Mouse (Mus musculus) lung, embryonic 14.5 days (tissue): ENCODE data around the gene Med27. TPM values are rescaled to one million over a fixed set of nuclear protein-coding genes. Genes with fewer than 3 reads are reported as not detected.

Experiments
- ATAC-seq: fragments of 200-750 bp; cut with Nextera tagmentation; 2 replicates; pipeline ENCODE4 v1.8.0; 2017; ENCODE audit warnings: mild to moderate bottlenecking, moderate TSS enrichment, moderate library complexity; ENCODE audit not compliant: insufficient read depth
- DNase-seq: peaks from one replicate; pipeline ENCODE4 v3.0.0-alpha.2; 2015
- H3K27ac ChIP-seq: fragments of 300-500 bp; sonication (generic); 2 replicates; pipeline ENCODE4 v1.5.1; 2014; ENCODE audit warnings: low read depth, mild to moderate bottlenecking, moderate library complexity
- H3K27me3 ChIP-seq: fragments of 300-500 bp; sonication (generic); 2 replicates; pipeline ENCODE4 v1.6.1; 2014; ENCODE audit warnings: low read length, control low read depth; ENCODE audit not compliant: insufficient read depth
- H3K36me3 ChIP-seq: fragments of 300-500 bp; sonication (generic); 2 replicates; pipeline ENCODE4 v1.6.1; 2014; ENCODE audit warnings: control low read depth; ENCODE audit not compliant: insufficient read depth
- H3K4me1 ChIP-seq: fragments of 300-500 bp; sonication (generic); 2 replicates; pipeline ENCODE4 v1.6.1; 2014; ENCODE audit warnings: antibody characterized with exemption, control low read depth; ENCODE audit not compliant: insufficient read depth
- H3K4me2 ChIP-seq: fragments of 300-500 bp; sonication (generic); 2 replicates; pipeline ENCODE4 v1.6.1; 2014; ENCODE audit warnings: mild to moderate bottlenecking
- H3K4me3 ChIP-seq: fragments of 300-500 bp; sonication (generic); 2 replicates; pipeline ENCODE4 v1.5.1; 2014; ENCODE audit warnings: low read depth, low read length
- H3K9ac ChIP-seq: fragments of 300-500 bp; sonication (generic); 2 replicates; pipeline ENCODE4 v1.6.1; 2014
- H3K9me3 ChIP-seq: fragments of 300-500 bp; sonication (generic); 2 replicates; pipeline ENCODE4 v1.6.1; 2016; ENCODE audit warnings: low read depth, low read length, control low read depth
- CTCF ChIP-seq: IDR thresholded peaks from 2 replicates; pipeline ENCODE4 v1.5.1; 2016; ENCODE audit warnings: antibody characterized with exemption, low read depth
- WGBS: fragments of 180-500 bp; shearing (Covaris S2); extraction: QIAGEN DNeasy Blood & Tissue Kit; methylation state at CpG from one replicate; pipeline ENCODE4 v1.1.7; 2014; 5-methylcytosine and 5-hydroxymethylcytosine counted together
- polyA plus RNA-seq: library from polyadenylated mRNA; unstranded; fragments of >200 nt; fragmentation: Nextera tagmentation; extraction: Ambion mirVana; gene quantifications from 2 replicates; pipeline ENCODE4 v1.2.1, GENCODE M21; 2014

The Med27 gene
- 48.8 and 53.0 TPM in 2 replicates for polyA plus RNA-seq

- WGBS, result under 1% methylated on average over 41 of the region's 41 CpGs
- peak; percentile 99 for ATAC-seq
- H3K9me3 ChIP-seq, result no peaks in the 10 kb centered on the region
These were observed at the start of gene Med27 for GRCm38 (mm10) chr2:29346629-29347271. TSS of gene Med27 (plus strand) at chr2:29346819.

GRCm38 (mm10) chr2:29309966-29310365 lies 36.7 kb upstream of the Med27 start:
- Histone ChIP-seq H3K27ac (no peak overlapping the region), H3K4me2 (no peak overlapping the region), H3K4me3 (no peak overlapping the region), H3K36me3 (no peaks in the 10 kb centered on the region), H3K4me1 (no peaks in the 10 kb centered on the region), H3K27me3 (no peaks in the 10 kb centered on the region), H3K9me3 (no peaks in the 10 kb centered on the region), H3K9ac (no peak overlapping the region)
- TF ChIP-seq CTCF, result no peak
- peak; percentile 82 for DNase-seq
- no peak for ATAC-seq
- 40% methylated on average over 7 of the region's 7 CpGs for WGBS

More at GRCm38 (mm10) chr2:29346629-29347271, at the start of gene Med27:
- H3K4me2 ChIP-seq, result peak within 1 kb of the TSS; percentile 74
- peak; percentile 99 for DNase-seq
- peak within 1 kb of the TSS; percentile 75 for H3K9ac ChIP-seq
- no peak within 1 kb of the TSS for H3K27ac ChIP-seq
- H3K36me3 ChIP-seq, result peaks cover 18% of the 10 kb centered on the region
- no peaks in the 10 kb centered on the region for H3K27me3 ChIP-seq
- peak within 1 kb of the TSS; percentile 93 for H3K4me3 ChIP-seq
- TF ChIP-seq CTCF, result no peak
- 0 out of 2 replicates have a peak, but pooled peaks cover 3% of the 10 kb centered on the region for H3K4me1 ChIP-seq

GRCm38 (mm10) chr2:29312058-29312457 lies 34.6 kb upstream of the Med27 start:
- TF ChIP-seq CTCF, result no peak
- WGBS, result 80% methylated on average over 5 of the region's 5 CpGs
- DNase-seq (no peak), ATAC-seq (no peak)
- no peaks in the 10 kb centered on the region for H3K4me1 ChIP-seq
- H3K9ac ChIP-seq, result no peak overlapping the region
- no peak overlapping the region for H3K4me2 ChIP-seq
- H3K4me3 ChIP-seq, result no peak overlapping the region
- H3K36me3 ChIP-seq, result no peaks in the 10 kb centered on the region
- H3K9me3 ChIP-seq, result no peaks in the 10 kb centered on the region
- no peak overlapping the region for H3K27ac ChIP-seq
- H3K27me3 ChIP-seq, result no peaks in the 10 kb centered on the region

- Histone ChIP-seq H3K9ac (no peak overlapping the region), H3K4me3 (no peak overlapping the region), H3K36me3 (no peaks in the 10 kb centered on the region), H3K9me3 (no peaks in the 10 kb centered on the region), H3K27me3 (no peaks in the 10 kb centered on the region), H3K4me2 (no peak overlapping the region), H3K27ac (no peak overlapping the region), H3K4me1 (no peaks in the 10 kb centered on the region)
- TF ChIP-seq CTCF, result no peak
- no peak for DNase-seq
- WGBS, result 61% methylated on average over 4 of the region's 4 CpGs
- no peak for ATAC-seq
These were observed 28.6 kb upstream of the Med27 start for GRCm38 (mm10) chr2:29317906-29318470.

GRCm38 (mm10) chr2:29318596-29318995 lies 28.0 kb upstream of the Med27 start:
- no peak for DNase-seq
- Histone ChIP-seq H3K4me2 (no peak overlapping the region), H3K4me1 (no peaks in the 10 kb centered on the region), H3K36me3 (no peaks in the 10 kb centered on the region), H3K27me3 (no peaks in the 10 kb centered on the region), H3K9me3 (no peaks in the 10 kb centered on the region), H3K9ac (no peak overlapping the region), H3K4me3 (no peak overlapping the region), H3K27ac (no peak overlapping the region)
- ATAC-seq, result no peak
- 69% methylated on average over 3 of the region's 3 CpGs for WGBS
- TF ChIP-seq CTCF, result no peak

GRCm38 (mm10) chr2:29320229-29320751 lies 26.3 kb upstream of the Med27 start:
- H3K4me2 ChIP-seq, result no peak overlapping the region
- no peaks in the 10 kb centered on the region for H3K4me1 ChIP-seq
- no peak overlapping the region for H3K9ac ChIP-seq
- H3K36me3 ChIP-seq, result no peaks in the 10 kb centered on the region
- H3K9me3 ChIP-seq, result no peaks in the 10 kb centered on the region
- H3K4me3 ChIP-seq, result no peak overlapping the region
- TF ChIP-seq CTCF, result no peak
- no peaks in the 10 kb centered on the region for H3K27me3 ChIP-seq
- ATAC-seq, result no peak
- 62% methylated on average over 11 of the region's 11 CpGs for WGBS
- DNase-seq, result peak; percentile 31
- H3K27ac ChIP-seq, result no peak overlapping the region

GRCm38 (mm10) chr2:29320780-29321179 lies 25.8 kb upstream of the Med27 start:
- Histone ChIP-seq H3K9ac (no peak overlapping the region), H3K36me3 (no peaks in the 10 kb centered on the region), H3K9me3 (no peaks in the 10 kb centered on the region), H3K27me3 (no peaks in the 10 kb centered on the region), H3K4me1 (no peaks in the 10 kb centered on the region), H3K27ac (no peak overlapping the region), H3K4me3 (no peak overlapping the region), H3K4me2 (no peak overlapping the region)
- 68% methylated on average over 6 of the region's 6 CpGs for WGBS
- no peak for DNase-seq
- TF ChIP-seq CTCF, result no peak
- ATAC-seq, result no peak
